Mouse (Mus musculus): ENCODE measurements around the gene Tmem273. TPM values are rescaled to one million over a fixed set of nuclear protein-coding genes. Genes with fewer than 3 reads are reported as not detected.

Tmem273 gene
- total RNA-seq, 2 experiments from 2014 or later = 3.9 to 5.2 TPM

- peak; percentile 42 to 71 for DNase-seq
Measured at GRCm38 (mm10) chr14:32859831-32860569, 74.2 kb downstream of the Tmem273 start.

GRCm38 (mm10) chr14:32861149-32861581, 75.4 kb downstream of the Tmem273 start:
- peak; percentile 10 to 37 for DNase-seq

DNA sequence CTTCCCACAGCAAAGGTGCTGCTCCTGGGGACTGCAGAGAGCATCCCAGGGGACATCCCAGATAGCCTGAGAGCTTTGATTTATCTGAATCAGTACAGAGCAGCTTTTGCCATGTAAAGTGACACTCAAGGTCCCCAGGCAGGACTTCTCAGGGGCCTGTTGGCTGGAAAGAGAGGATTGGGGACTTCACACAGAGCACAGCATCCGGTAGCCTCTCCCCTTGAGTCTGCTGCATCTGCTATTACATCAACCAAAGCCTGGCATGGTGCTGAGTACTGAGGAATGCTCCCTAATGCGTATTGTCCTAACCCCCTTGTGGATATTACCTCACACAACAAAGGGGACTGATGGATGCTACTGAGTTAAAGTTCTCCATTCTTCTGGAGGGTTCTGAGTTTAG, 75.9 kb downstream of the Tmem273 start:
- DNase-seq = no peak

- DNase-seq = no peak
Measured at GRCm38 (mm10) chr14:32865331-32865730, 79.6 kb downstream of the Tmem273 start.

Other genes starting within 250 kb of the Tmem273 start
- under 1 TPM; 0.73 to 0.76 TPM for gene Prrxl1, start 186.6 kb upstream of the Tmem273 start, total RNA-seq (2021)
- gene 3425401B19Rik, start 100.7 kb upstream of the Tmem273 start, total RNA-seq (2021) = under 1 TPM in 1 of 2 experiments, not detected in 1; 0.10 TPM
- under 1 TPM; 0.33 to 0.36 TPM for gene Fam170b, start 48.0 kb downstream of the Tmem273 start, total RNA-seq (2021)
- 10 to 100 TPM; 17.3 to 17.6 TPM for gene Vstm4, start 70.8 kb downstream of the Tmem273 start, total RNA-seq (2021)
- gene Lrrc18, start 205.4 kb downstream of the Tmem273 start, total RNA-seq (2021) = under 1 TPM; 0.50 to 0.79 TPM

All from adrenal gland, postnatal 36 days (tissue).